Comparison of ENCODE assay signal across 46 mouse cellular contexts in the genomic region with DNA sequence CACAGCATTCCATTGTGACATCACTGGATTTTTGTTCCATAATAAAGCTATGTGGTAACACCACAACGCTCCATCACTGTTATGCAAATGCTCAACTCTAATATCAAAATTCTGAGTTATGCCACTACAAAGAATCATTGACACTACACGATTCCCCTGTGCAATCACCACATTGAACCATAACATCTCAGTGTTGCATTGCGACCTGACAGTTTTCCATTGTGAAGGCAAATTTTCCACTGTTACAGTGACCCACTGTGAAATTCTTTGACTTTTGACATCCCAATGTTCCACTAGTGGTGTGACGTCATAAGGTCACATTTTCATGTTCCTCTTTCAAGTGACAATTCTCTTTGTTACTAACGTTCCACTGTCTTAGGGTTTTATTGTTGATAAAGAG. TPM values are rescaled to one million over a fixed set of nuclear protein-coding genes. Genes with fewer than 3 reads are reported as not detected.
"Had no signal": no experiment of that assay in that cellular context is flagged by ENCODE, and none has a peak within 500 bp of the region (broad histone marks: within the 10 kb centered on the region; RNA-seq: fewer than 3 reads in every experiment).

No protein-coding gene starts in this region.

- H3K27ac ChIP-seq: limb, embryonic 10.5 days; limb, embryonic 12.5 days; limb, embryonic 13.5 days; limb, embryonic 15.5 days; liver, embryonic 12.5 days; liver, embryonic 13.5 days; liver, embryonic 14.5 days; liver, embryonic 15.5 days; lung, embryonic 15.5 days; macrophage; midbrain, embryonic 10.5 days; midbrain, embryonic 12.5 days; midbrain, embryonic 13.5 days; midbrain, embryonic 15.5 days; neural tube, embryonic 12.5 days had no signal

- H3K4me3 ChIP-seq: limb, embryonic 10.5 days; limb, embryonic 12.5 days; limb, embryonic 13.5 days; limb, embryonic 15.5 days; liver, embryonic 12.5 days; liver, embryonic 13.5 days; liver, embryonic 15.5 days; lung, embryonic 15.5 days; megakaryocyte, embryonic 14.5 days; midbrain, embryonic 10.5 days; midbrain, embryonic 12.5 days; midbrain, embryonic 13.5 days; midbrain, embryonic 15.5 days; myocyte; neural tube, embryonic 12.5 days had no signal

- ATAC-seq: liver, embryonic 12.5 days; liver, postnatal 0 days; lung, postnatal 0 days; midbrain, embryonic 13.5 days; midbrain, embryonic 15.5 days; midbrain, embryonic 16.5 days had no signal

- H3K4me1 ChIP-seq: limb, embryonic 10.5 days; limb, embryonic 12.5 days; limb, embryonic 13.5 days; limb, embryonic 15.5 days; liver, embryonic 12.5 days; liver, embryonic 13.5 days; liver, embryonic 15.5 days; lung, embryonic 15.5 days; midbrain, embryonic 10.5 days; midbrain, embryonic 12.5 days; midbrain, embryonic 13.5 days; midbrain, embryonic 15.5 days; neural tube, embryonic 12.5 days had no signal

- DNase-seq: left cerebral cortex, postnatal 4 days; liver; liver, embryonic 13.5 days; liver, postnatal 0 days; lung, adult 18-20 months; lung, adult 2 months; lung, embryonic 14.5 days; lung, postnatal 10 days; lung, postnatal 14 days; lung, postnatal 36 days; lung, postnatal 4 days; midbrain, embryonic 14.5 days had no signal

- H3K36me3 ChIP-seq: liver, embryonic 13.5 days; liver, embryonic 15.5 days had no signal

- H3K9ac ChIP-seq: limb, embryonic 12.5 days; limb, embryonic 13.5 days; limb, embryonic 15.5 days; liver, embryonic 12.5 days; liver, embryonic 13.5 days; liver, embryonic 14.5 days; liver, embryonic 15.5 days; liver, postnatal 0 days; lung, embryonic 14.5 days; lung, embryonic 15.5 days; midbrain, embryonic 12.5 days; midbrain, embryonic 13.5 days; midbrain, embryonic 15.5 days; neural tube, embryonic 12.5 days had no signal

- H3K4me2 ChIP-seq: limb, embryonic 12.5 days; limb, embryonic 13.5 days; limb, embryonic 15.5 days; liver, embryonic 11.5 days; liver, embryonic 12.5 days; liver, embryonic 13.5 days; liver, embryonic 15.5 days; lung, embryonic 14.5 days; lung, embryonic 15.5 days; midbrain, embryonic 11.5 days; midbrain, embryonic 12.5 days; midbrain, embryonic 13.5 days; midbrain, embryonic 15.5 days; neural tube, embryonic 12.5 days had no signal

- H3K27me3 ChIP-seq: limb, embryonic 12.5 days; limb, embryonic 13.5 days; limb, embryonic 15.5 days; liver, embryonic 12.5 days; liver, embryonic 13.5 days; liver, embryonic 15.5 days; lung, embryonic 15.5 days; megakaryocyte, embryonic 14.5 days; midbrain, embryonic 12.5 days; midbrain, embryonic 13.5 days; midbrain, embryonic 15.5 days; neural tube, embryonic 12.5 days had no signal

- H3K9me3 ChIP-seq: limb, embryonic 10.5 days; limb, embryonic 12.5 days; limb, embryonic 13.5 days; limb, embryonic 15.5 days; liver, embryonic 12.5 days; liver, embryonic 13.5 days; liver, embryonic 15.5 days; lung, embryonic 15.5 days; megakaryocyte, embryonic 14.5 days; midbrain, embryonic 10.5 days; midbrain, embryonic 12.5 days; midbrain, embryonic 13.5 days; midbrain, embryonic 15.5 days; neural tube, embryonic 12.5 days had no signal

RNA-seq across cellular contexts. Expression of gene Sept14, which starts 57.5 kb away (rescaled TPM):
- total RNA-seq: left cerebral cortex, postnatal 10 days; left cerebral cortex, postnatal 14 days; left cerebral cortex, postnatal 25 days; left cerebral cortex, postnatal 36 days; left cerebral cortex, postnatal 4 days; liver, adult 2 months; megakaryocyte, adult 5-6 weeks; megakaryocyte-erythroid progenitor cell, adult 5-6 weeks; midbrain, postnatal 0 days; monocyte, adult 5-6 weeks had no signal
- polyA plus RNA-seq: limb, embryonic 10.5 days; limb, embryonic 11.5 days; limb, embryonic 12.5 days; limb, embryonic 13.5 days; limb, embryonic 14.5 days; limb, embryonic 15.5 days; liver, adult 2 months; liver, embryonic 11.5 days; liver, embryonic 12.5 days; liver, embryonic 13.5 days; liver, embryonic 14.5 days; liver, embryonic 15.5 days; liver, embryonic 16.5 days; liver, postnatal 0 days; lung, adult 2 months; lung, embryonic 14.5 days; lung, embryonic 15.5 days; lung, embryonic 16.5 days; lung, postnatal 0 days; macrophage; midbrain, embryonic 10.5 days; midbrain, embryonic 11.5 days; midbrain, embryonic 12.5 days; midbrain, embryonic 13.5 days; midbrain, embryonic 14.5 days; midbrain, embryonic 15.5 days; midbrain, embryonic 16.5 days; midbrain, postnatal 0 days; neural tube, embryonic 11.5 days; neural tube, embryonic 12.5 days had no signal
